Mouse (Mus musculus) stomach, embryonic 16.5 days (tissue): Measurements from ENCODE around the gene Pou2f2. TPM values are rescaled to one million over a fixed set of nuclear protein-coding genes. Genes with fewer than 3 reads are reported as not detected.

Experiments
- ATAC-seq: fragments of 200-750 bp; cut with Nextera tagmentation; 2 replicates; pipeline ENCODE4 v1.8.0; 2017; ENCODE audit warnings: moderate number of reproducible peaks, moderate TSS enrichment; ENCODE audit not compliant: insufficient read depth, low FRiP score
- H3K27ac ChIP-seq: fragments of 300-500 bp; sonication (generic); 2 replicates; pipeline ENCODE4 v1.5.1; 2014; ENCODE audit warnings: low read length
- H3K27me3 ChIP-seq: fragments of 300-500 bp; sonication (generic); 2 replicates; pipeline ENCODE4 v1.6.1; 2014; ENCODE audit warnings: low read length, control low read depth, mixed read lengths; ENCODE audit not compliant: control insufficient read depth, insufficient read depth
- H3K36me3 ChIP-seq: fragments of 300-500 bp; sonication (generic); 2 replicates; pipeline ENCODE4 v1.6.1; 2014; ENCODE audit warnings: low read length; ENCODE audit not compliant: control insufficient read depth, insufficient read depth
- H3K4me1 ChIP-seq: fragments of 300-500 bp; sonication (generic); 2 replicates; pipeline ENCODE4 v1.6.1; 2014; ENCODE audit warnings: low read length, control low read depth, mixed read lengths; ENCODE audit not compliant: control insufficient read depth, insufficient read depth
- H3K4me2 ChIP-seq: fragments of 300-500 bp; sonication (generic); 2 replicates; pipeline ENCODE4 v1.6.1; 2014; ENCODE audit warnings: low read depth, low read length, mixed read lengths
- H3K4me3 ChIP-seq: fragments of 300-500 bp; sonication (generic); replicated peaks from 2 replicates; pipeline ENCODE4 v1.5.1; 2014; ENCODE audit warnings: mild to moderate bottlenecking, low read length
- H3K9ac ChIP-seq: fragments of 300-500 bp; sonication (generic); 2 replicates; pipeline ENCODE4 v1.6.1; 2014; ENCODE audit warnings: low read length
- H3K9me3 ChIP-seq: fragments of 300-500 bp; sonication (generic); replicated peaks from 2 replicates; pipeline ENCODE4 v1.6.1; 2016; ENCODE audit warnings: low read length, control low read depth; ENCODE audit not compliant: control insufficient read depth
- WGBS: fragments of 180-500 bp; shearing (Covaris S2); extraction: QIAGEN DNeasy Blood & Tissue Kit; methylation state at CpG from one replicate; pipeline ENCODE4 v1.1.7; 2014; 5-methylcytosine and 5-hydroxymethylcytosine counted together
- polyA plus RNA-seq: library from polyadenylated mRNA; unstranded; fragments of >200 nt; fragmentation: Nextera tagmentation; extraction: Ambion mirVana; gene quantifications from 2 replicates; pipeline ENCODE4 v1.2.1, GENCODE M21; 2015

Pou2f2 gene
- polyA plus RNA-seq, 1 experiment from 2014 or later = 1.4 TPM

- H3K36me3 ChIP-seq = peaks cover 38% of the 10 kb centered on the region
Observed at GRCm38 (mm10) chr7:25080431-25080830, 99.1 kb downstream of the Pou2f2 start.

DNA sequence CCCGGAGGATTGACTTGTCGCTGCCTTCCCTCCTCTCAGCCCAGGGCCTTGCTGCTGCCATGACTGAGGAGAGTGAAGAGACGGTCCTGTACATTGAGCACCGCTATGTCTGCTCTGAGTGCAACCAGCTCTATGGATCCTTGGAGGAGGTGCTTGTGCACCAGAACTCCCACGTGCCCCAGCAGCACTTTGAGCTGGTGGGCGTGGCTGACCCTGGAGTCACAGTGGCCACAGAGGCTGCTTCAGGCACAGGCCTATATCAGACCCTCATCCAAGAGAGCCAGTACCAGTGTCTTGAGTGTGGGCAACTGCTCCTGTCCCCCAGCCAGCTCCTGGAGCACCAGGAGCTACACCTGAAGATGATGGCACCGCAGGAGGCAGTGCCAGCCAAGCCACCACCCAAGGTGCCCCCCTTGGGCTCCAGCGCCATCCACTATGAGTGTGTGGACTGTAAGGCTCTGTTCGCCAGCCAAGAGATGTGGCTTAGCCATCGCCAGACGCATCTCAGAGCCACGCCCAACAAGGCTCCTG, 100.0 kb downstream of the Pou2f2 start:
- H3K36me3 ChIP-seq = peaks cover 38% of the 10 kb centered on the region
- H3K4me2 ChIP-seq = no peak overlapping the region
- H3K9me3 ChIP-seq = no peaks in the 10 kb centered on the region
- no peak for ATAC-seq
- H3K27me3 ChIP-seq = no peaks in the 10 kb centered on the region
- peaks cover 21% of the 10 kb centered on the region for H3K4me1 ChIP-seq
- 76% methylated on average over 12 of the region's 12 CpGs for WGBS
- H3K9ac ChIP-seq = no peak overlapping the region
- no peak overlapping the region for H3K27ac ChIP-seq
- no peak overlapping the region for H3K4me3 ChIP-seq

More at GRCm38 (mm10) chr7:25080431-25080830, 99.1 kb downstream of the Pou2f2 start:
- no peak overlapping the region for H3K4me2 ChIP-seq
- 92% methylated on average over 13 of the region's 13 CpGs for WGBS
- H3K9ac ChIP-seq = no peak overlapping the region
- H3K9me3 ChIP-seq = no peaks in the 10 kb centered on the region
- H3K27me3 ChIP-seq = no peaks in the 10 kb centered on the region
- no peak overlapping the region for H3K27ac ChIP-seq
- no peak overlapping the region for H3K4me3 ChIP-seq
- no peak for ATAC-seq
- peaks cover 21% of the 10 kb centered on the region for H3K4me1 ChIP-seq

DNA sequence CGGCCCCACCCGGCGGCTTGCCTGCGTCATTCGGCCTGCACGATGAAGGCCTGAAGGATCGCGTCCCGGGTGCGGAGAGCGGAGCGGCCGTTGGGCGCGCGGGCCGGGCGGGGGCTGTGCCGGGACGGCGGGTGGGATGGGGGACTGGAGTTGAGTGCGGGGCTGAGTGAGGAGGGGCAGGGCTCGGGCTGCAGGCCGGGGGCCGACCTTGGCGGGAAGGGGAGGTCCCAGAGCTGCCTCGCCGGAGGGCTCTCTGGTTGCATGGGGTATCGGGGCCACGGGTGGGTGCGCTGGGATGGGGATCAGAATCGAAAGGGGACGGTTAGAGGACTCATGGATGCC, 102.1 kb downstream of the Pou2f2 start:
- Histone ChIP-seq H3K4me1 (peaks cover 28% of the 10 kb centered on the region), H3K9ac (peak overlapping the region; percentile 99), H3K27me3 (no peaks in the 10 kb centered on the region), H3K36me3 (peaks cover 24% of the 10 kb centered on the region), H3K27ac (peak overlapping the region; percentile 96), H3K9me3 (no peaks in the 10 kb centered on the region), H3K4me3 (peak overlapping the region; percentile 93), H3K4me2 (peak overlapping the region; percentile 84)
- peak; percentile 33 for ATAC-seq
- WGBS = under 1% methylated on average over 22 of the region's 33 CpGs

DNA sequence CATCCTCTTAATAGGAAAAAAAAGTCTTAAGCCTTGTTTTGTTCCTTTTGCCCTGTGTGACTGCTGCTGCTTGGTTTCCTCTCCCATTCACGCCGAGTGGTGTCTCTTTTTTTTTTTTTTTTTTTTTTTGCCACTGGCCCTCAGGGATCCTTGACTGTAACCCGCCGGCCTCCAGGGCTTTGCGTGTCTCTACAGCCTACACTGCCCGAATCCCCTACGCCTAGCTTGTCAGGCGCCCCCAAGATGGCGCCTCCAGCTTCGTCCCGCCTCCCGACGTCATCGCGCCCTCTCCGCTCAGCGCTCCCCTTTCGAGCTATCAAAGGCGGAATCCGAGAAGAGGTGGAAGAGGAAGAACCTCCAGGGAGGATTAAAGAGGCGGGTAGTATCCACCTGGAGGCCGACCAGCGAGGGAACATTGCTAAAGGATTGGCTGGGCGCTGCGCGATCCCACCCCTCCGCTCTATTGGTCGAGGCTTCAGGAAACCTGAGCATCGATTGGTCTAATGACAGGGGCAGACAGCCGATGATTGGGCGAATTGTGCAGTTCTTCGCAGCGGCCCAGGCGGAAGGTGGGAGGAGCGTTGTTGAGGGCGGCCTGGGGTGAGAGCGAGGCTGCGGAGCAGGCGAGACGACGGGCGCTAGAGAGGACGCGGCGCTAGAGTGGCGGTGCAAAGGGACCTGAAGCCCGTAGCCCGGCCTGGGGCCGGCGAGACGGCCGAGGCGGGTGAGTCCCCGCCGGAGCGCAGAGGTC, 102.7 kb downstream of the Pou2f2 start:
- Histone ChIP-seq H3K9me3 (no peaks in the 10 kb centered on the region), H3K27ac (peak overlapping the region; percentile 96), H3K4me2 (peak overlapping the region; percentile 84), H3K4me1 (peaks cover 30% of the 10 kb centered on the region), H3K27me3 (no peaks in the 10 kb centered on the region), H3K9ac (peak overlapping the region; percentile 99), H3K36me3 (peaks cover 20% of the 10 kb centered on the region), H3K4me3 (peak overlapping the region; percentile 93)
- ATAC-seq = peak; percentile 98
- WGBS = under 1% methylated on average over 56 of the region's 56 CpGs

DNA sequence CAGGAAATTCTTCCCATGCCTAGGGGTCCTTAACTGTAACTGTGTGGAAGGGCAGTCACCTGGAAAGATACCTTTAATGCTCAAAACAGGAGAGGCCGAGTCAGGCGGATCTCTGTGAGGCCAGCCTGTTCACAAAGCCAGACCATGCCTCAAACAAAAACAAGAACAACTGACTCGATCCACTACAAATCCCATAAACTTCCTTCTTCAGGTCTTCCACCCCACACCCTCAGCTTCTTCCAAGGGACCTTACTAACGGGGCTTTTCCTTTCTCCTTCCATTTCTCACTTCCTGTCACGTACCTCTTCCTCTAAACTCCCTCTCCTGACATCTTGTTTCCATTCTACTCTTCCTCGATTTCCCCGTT, 103.2 kb downstream of the Pou2f2 start:
- peaks cover 15% of the 10 kb centered on the region for H3K36me3 ChIP-seq
- peak overlapping the region; percentile 56 for H3K4me3 ChIP-seq
- H3K27ac ChIP-seq = peak overlapping the region; percentile 95
- no peaks in the 10 kb centered on the region for H3K27me3 ChIP-seq
- H3K4me1 ChIP-seq = peaks cover 36% of the 10 kb centered on the region
- peak overlapping the region; percentile 77 for H3K9ac ChIP-seq
- no peak for ATAC-seq
- peak overlapping the region; percentile 73 for H3K4me2 ChIP-seq
- 19% methylated on average over 7 of the region's 7 CpGs for WGBS
- H3K9me3 ChIP-seq = no peaks in the 10 kb centered on the region

GRCm38 (mm10) chr7:25073924-25074323, 105.6 kb downstream of the Pou2f2 start:
- Histone ChIP-seq H3K36me3 (no peaks in the 10 kb centered on the region), H3K4me3 (no peak overlapping the region), H3K4me1 (peaks cover 46% of the 10 kb centered on the region), H3K27ac (no peak overlapping the region), H3K27me3 (no peaks in the 10 kb centered on the region), H3K4me2 (no peak overlapping the region), H3K9ac (peak overlapping the region; percentile 90; the same call in 1 of the 2 replicates), H3K9me3 (no peaks in the 10 kb centered on the region)
- 86% methylated on average over 8 of the region's 8 CpGs for WGBS
- no peak for ATAC-seq

DNA sequence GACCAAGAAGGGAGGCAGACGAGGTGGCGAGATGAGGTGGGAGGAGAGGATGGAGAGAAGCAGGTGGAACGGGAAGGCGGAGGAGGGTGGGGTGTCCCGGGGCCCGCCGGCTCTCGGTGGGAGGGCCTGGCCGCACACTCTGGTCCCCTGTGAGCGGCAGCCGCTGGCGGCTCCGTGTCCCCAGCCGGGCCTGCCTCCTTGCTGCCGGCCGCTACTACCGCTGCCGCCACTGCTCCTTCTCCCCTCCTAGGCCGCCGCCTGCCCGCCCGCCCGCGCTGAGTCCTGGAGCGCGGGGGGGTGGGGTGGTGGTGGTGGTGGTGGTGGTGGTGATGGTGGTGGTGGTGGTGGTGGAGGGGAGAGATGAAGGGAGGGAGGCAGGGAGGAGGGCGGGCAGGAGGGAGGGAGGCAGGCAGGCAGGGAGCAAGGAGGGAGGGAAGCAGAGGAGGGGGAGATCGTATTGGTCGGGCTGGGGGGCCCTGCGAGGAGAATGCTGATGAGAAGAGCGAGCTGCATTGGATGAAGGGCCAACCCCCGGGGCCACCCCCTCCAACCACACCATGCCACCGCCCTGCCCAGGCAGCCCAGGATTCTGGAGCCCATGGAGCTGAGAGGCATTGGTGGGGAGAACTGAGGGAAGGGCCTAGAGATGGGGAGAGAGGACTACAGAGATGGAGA, 106.7 kb downstream of the Pou2f2 start:
- peak overlapping the region; percentile 66 for H3K4me3 ChIP-seq
- H3K27me3 ChIP-seq = no peaks in the 10 kb centered on the region
- no peaks in the 10 kb centered on the region for H3K9me3 ChIP-seq
- peak overlapping the region; percentile 95 for H3K4me2 ChIP-seq
- peak overlapping the region; percentile 90 for H3K9ac ChIP-seq
- WGBS = under 1% methylated on average over 28 of the region's 33 CpGs
- H3K36me3 ChIP-seq = peaks cover 2% of the 10 kb centered on the region
- peak overlapping the region; percentile 75 for H3K27ac ChIP-seq
- peaks cover 38% of the 10 kb centered on the region for H3K4me1 ChIP-seq
- peak; percentile 8; the same call in 1 of the 2 replicates for ATAC-seq

- Histone ChIP-seq H3K9ac (peak within 1 kb of the TSS; percentile 90), H3K4me3 (peak within 1 kb of the TSS; percentile 66), H3K4me1 (peaks cover 38% of the 10 kb centered on the region), H3K4me2 (peak within 1 kb of the TSS; percentile 95), H3K9me3 (no peaks in the 10 kb centered on the region), H3K27ac (peak within 1 kb of the TSS; percentile 75), H3K27me3 (no peaks in the 10 kb centered on the region), H3K36me3 (peaks cover 9% of the 10 kb centered on the region)
- 3% methylated on average over 24 of the region's 28 CpGs for WGBS
- ATAC-seq = no peak
Observed at GRCm38 (mm10) chr7:25071979-25072715, 107.4 kb downstream of the Pou2f2 start, which contains the start of the genes Grik5 and Zfp574. Gene Grik5, minus strand, starts transcription at chr7:25072346. Gene Zfp574, plus strand, starts transcription at chr7:25072567.
